Mouse (Mus musculus): ENCODE data around the gene Cyp2c23.
A peak's percentile ranks its signal among the peaks of the same experiment; 100 is the strongest.

The Cyp2c23 gene

DNA sequence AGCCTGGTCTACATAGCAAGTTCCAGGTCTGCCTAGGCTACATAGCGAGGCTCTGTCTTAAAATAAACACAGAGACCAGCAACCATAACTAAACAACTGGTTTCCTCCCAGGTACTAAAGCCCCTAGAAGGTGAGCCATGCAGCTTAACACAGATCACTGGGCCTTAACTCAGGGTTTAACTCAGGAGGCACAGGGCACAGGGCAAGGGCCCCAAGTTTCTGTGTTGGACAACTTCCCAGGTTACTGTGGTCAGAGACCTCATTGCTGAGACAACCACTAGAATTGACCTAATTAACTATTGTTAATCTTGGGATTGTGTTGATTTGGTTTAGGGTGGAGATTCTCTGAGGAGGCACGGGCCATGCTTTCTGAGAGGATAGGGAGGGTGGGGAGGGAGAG lies 62.5 kb downstream of the Cyp2c23 start:
- DNase-seq = no peak

DNA sequence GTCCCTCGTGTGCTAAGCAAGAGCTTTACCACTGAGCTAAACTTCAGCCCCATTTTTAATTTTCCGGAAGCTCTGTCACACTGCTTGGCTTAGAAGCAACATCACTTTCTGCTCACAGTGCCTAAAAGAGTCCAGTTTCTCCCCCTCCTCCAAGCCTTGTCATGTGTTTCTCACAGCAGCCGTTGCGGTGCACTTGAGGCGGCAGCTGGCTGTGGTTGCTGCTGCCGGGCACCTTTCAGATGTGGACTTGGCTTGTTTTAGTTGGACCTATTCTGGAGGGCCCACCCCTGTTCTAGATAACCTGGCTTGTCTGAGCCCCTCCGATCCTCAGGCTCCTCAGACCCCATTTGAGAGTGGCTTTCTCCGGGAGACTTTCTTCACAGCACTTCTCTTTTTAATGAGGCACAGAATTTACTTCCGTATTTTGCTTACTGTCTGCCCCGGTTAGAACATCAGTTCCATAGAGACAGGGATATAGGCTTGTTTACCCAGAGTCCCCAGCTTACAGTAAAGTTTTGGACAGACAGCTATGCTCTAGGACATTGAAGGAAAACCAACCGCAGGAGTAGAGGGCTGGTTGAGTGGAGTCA lies 63.4 kb downstream of the Cyp2c23 start:
- no peak for DNase-seq

- no peak for DNase-seq
Observed at GRCm38 (mm10) chr19:43962795-43963194, 66.2 kb downstream of the Cyp2c23 start.

DNA sequence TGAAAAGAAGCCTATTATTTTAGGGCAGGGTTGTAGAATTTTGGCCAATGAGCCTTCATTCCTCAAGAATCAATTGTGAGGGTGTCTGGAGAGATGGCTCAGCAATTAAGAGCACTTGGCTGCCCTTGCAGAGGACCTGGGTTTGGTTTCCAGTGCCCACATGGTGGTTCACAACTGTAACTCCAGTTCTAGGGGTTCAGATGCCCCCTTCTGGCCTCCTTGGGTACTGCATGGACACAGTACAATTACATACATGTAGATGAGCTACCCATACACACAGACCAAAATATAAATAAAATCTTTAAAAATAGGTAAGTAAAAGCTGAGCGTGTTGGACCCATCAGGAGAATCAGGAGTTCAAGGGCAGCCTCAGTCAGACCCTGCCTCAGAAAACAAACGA lies 67.8 kb downstream of the Cyp2c23 start:
- no peak for DNase-seq

- DNase-seq = no peak
Observed at GRCm38 (mm10) chr19:43960014-43960413, 69.0 kb downstream of the Cyp2c23 start.

- DNase-seq = peak; percentile 79
Observed at GRCm38 (mm10) chr19:43959162-43959561, 69.8 kb downstream of the Cyp2c23 start.

DNA sequence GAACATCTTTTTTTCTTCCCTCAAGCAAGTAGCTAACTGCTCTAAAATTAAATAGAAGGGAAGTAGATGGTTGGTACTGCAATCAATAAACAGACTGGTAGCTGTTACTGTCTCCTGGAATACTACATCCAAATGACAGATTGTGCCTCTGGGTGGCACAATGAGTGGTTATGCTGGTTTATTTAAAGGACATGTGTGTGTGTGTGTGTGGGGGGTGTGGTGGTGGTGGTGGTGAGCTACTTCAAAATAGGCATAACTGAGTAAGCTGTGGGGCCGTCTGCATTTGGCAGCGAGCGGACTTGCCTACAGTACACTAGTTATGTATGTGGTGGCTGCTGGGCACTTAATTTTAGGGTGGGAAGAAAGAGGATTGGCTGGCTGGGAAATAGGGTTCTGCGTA lies 71.1 kb downstream of the Cyp2c23 start:
- DNase-seq = no peak

GRCm38 (mm10) chr19:43957402-43957801 lies 71.6 kb downstream of the Cyp2c23 start:
- no peak for DNase-seq

DNA sequence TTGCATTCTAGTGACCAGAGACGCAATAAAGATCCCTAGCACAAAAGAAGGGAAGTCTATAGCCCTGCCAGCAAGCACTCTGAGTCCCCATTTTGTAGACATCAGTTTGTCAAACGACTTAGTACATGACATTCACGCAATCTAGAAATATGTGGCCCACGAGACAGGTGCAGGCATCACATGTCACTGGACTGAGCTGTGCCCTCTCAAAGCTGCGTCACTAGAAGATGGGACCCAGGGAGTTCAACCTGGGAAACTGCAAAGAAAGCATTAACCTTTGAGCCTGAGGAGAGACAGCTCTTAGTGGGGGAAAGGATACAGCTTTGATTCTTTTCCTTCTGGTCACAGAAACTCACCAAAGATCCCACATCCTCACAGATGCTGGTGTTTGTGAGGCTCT lies 73.7 kb downstream of the Cyp2c23 start:
- no peak for DNase-seq

Data from kidney, adult 18-20 months (tissue).